Mouse (Mus musculus): Measurements from ENCODE around the gene Kiz.

Kiz gene

GRCm38 (mm10) chr2:146855599-146856039, at the start of gene Kiz:
Kiz (plus strand) TSS chr2:146855864.
- DNase-seq: peak; percentile 97

- no peak for DNase-seq
Observed at GRCm38 (mm10) chr2:146809706-146810256, 45.9 kb upstream of the Kiz start.

DNA sequence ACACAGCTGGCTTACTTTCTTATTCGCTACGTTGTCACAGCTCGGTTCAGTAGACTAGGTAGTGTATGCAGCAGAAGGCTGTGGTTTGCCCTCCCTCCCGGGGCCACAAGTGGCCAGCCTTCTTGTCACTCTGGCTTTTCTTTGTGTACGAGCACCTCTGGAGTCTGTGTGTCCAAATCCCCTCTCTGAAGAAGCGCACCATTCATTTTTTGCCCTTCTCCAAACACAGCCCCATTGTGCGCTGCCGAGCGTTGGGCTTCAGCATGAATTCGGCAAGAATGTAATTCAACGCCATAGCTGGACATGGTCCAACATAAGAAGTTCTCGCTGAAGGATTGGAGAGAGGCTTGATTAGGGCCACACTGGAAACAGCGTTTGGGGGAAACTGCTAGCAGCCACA, 45.0 kb upstream of the Kiz start:
- no peak for DNase-seq

- DNase-seq: no peak
Observed at GRCm38 (mm10) chr2:146814978-146815377, 40.7 kb upstream of the Kiz start.

DNA sequence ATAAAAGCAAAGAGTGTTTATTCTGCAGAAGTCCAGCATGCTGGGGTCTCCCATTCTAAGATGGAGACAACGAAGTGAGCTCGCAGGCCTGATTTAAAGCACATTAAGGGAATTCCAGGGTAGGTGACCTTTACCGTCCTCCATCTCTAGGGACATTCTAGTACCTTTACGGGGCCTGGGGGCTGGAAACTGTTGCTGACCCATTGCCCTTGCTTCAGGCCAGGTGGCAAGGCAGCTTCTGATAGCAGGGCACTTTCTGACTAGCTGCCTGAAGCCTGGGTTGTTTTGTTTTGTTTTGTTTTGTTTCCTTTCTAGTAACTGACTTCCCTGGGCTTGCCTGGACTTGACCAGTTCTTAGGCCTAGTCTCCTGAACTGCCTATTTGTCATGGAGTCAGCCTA, 36.6 kb upstream of the Kiz start:
- no peak for DNase-seq

- DNase-seq: no peak
Observed at GRCm38 (mm10) chr2:146823483-146823951, 32.1 kb upstream of the Kiz start.

DNA sequence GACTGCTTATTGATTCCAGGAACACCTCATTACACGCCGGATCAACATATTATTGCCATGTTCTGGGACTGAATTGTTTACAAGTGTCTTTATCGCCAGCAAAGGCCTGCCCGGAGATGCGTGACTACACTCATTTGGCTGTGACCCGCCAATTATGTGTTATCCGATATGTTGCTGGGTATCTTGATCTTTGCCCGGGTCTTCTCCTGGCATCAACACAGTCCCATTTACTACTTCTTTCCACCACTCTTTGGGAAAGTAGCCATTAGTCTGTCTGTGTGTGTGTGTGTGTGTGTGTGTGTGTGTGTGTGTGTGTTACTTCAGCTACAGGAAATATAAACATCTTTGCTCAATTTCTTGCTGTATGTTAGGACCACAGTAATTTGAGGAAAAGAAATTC, 31.6 kb upstream of the Kiz start:
- no peak for DNase-seq

DNA sequence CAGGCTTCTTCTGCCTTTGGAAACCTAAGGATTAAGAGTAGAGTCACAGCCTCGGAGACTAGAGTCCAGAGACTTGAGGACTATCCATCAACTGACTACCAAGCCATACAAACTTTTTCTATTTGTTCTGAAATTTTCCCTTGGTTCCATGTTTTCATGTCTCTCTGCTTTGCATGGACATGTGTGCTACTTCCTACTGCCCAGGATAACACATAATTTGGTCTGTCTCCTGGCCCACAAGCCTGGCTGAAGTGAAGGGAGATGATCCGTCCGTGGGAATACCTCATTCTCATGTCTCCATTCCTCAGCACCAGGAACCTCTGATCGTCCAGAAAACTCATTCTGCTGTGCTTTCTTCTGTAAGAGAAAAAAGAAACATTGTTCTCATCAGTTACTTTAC, 27.7 kb upstream of the Kiz start:
- DNase-seq: no peak

DNA sequence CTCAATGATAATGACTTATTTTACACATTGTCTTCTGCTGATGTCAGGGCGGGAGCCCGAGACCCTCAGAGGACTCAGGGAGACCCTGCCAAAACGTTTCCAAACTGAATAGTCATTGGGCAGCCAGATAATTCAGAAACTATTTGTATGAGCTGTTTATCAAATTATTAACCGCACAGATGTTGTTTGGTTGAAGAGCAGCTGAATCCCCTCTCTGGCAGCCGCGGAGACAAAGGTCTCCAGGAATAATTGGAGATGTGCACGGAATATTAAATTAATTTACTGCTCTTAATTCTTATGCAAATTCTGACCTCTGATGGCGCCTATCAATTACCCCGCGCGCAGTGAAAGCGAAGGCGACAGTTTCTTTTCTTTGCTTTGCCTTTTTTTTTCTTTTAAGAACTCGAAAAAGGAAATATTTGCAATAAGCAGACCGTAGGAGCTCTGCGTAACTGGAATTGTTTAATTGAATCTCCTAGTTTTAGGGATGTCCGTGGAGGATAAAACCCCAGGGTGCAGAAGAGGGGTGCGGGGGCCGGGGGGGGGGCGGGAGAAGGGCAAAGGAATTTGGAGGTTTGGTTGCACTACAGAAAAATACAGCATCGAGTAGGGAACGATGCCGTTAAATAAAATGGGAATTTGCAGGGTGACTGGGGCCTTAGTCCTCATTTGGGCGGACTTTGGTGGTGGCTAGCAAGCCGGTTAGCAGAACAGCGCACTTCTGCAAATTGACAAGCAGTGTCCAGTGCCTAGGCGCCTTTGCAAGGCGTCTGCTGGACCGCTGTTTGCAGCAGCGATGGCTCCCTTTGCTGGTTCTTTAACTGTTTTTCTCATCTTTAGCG, 22.2 kb upstream of the Kiz start:
- no peak for DNase-seq

GRCm38 (mm10) chr2:146834064-146834313, 21.7 kb upstream of the Kiz start:
- DNase-seq: no peak

DNA sequence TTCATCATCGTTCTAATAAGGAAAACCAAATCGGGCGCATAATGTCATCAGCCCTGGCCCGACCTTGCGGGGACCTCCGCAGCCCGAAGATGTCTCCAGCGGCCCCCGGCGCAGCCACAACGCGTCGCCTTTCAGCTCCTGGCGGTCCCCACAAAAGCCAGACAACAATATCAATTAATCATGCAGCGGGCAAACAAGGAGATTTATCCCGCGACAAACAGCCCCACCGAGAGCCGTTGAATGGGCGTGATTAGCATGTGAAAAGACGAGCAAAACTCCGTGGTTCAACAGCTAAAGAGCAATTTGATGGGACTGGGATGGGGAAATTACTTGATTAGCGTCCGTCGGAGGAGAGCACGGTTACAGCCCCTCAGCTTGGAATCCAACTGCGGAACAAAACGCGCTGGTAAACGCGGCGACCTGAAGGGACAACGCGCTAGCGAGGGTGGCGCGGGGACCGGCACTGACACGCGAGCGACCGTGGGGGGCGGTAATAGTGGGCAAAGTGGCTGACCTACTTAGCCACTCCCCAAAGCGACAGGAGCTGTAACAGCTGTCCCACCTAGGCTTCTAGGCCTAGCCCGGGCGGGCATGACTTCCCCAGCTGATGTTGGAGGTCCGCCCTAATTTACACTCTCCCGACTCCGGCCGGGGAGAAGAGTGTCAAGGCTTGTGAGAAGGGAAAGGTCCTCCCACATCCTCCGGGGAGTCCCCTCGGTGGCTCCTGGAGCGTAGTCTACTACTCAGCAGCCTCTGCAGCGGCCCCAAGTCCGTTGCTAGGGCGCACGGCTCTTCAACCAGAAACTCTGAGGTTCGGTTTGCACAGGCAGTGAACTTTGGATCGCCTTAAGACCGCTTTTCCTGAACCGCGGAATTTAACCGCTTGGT, 21.1 kb upstream of the Kiz start:
- no peak for DNase-seq

DNA sequence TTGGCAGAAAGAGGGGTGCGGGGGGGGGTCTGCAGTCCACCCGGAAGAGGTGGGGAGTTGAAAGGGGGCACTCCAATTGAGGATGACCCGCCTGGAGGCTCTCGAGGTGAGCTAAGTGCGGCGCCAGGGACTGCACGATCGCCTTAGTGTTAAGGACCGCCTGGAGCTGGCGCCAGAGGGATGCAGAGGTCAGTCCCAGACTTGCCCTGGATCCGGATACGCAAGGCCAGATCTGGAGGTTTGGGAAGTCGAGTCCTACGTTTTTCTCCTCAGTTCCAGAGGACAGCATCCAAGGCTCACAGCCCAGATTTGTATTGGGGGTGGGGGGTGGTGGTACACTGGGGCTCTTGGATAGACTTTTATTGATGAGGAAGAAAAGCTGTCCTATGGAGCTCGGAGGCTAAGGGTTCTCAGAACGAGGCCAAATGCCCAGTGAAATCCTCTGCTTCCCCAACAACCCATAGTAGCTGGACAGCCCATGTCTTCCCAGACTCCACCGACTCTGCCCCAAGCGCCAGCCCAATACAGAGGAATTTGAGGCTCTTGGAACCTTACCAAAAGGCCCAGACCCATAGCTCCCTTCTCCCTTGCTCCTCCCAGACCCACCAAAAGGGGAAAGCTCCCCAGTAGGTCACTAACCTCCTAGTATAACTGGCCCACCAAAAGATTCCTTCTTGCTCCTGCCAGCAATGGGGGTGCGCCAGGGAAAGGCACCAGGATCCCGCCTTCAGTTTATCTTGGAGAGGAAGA, 20.2 kb upstream of the Kiz start:
- no peak for DNase-seq

GRCm38 (mm10) chr2:146836246-146836645, 19.4 kb upstream of the Kiz start:
- no peak for DNase-seq

- no peak for DNase-seq
Observed at GRCm38 (mm10) chr2:146836871-146837550, 18.7 kb upstream of the Kiz start.

DNA sequence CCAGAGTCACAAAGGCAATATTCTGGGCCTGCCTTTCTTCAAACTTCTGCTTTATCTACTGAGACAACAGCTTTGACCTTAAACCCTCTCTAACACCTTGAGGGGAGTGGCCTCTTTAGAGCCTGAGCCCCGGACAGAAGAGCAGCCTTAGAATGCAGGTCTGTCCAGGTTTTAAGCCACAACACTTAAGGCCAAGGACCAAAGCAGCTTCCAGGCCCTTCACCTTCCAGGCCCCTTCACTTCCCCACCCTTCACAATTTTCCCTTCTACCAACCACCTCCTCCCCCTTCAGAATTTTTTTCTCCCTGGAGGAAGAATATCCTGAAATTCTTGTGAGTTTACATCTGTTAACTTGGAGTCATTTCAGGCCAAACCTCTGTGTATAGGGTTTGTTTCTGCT, 18.0 kb upstream of the Kiz start:
- no peak for DNase-seq

DNA sequence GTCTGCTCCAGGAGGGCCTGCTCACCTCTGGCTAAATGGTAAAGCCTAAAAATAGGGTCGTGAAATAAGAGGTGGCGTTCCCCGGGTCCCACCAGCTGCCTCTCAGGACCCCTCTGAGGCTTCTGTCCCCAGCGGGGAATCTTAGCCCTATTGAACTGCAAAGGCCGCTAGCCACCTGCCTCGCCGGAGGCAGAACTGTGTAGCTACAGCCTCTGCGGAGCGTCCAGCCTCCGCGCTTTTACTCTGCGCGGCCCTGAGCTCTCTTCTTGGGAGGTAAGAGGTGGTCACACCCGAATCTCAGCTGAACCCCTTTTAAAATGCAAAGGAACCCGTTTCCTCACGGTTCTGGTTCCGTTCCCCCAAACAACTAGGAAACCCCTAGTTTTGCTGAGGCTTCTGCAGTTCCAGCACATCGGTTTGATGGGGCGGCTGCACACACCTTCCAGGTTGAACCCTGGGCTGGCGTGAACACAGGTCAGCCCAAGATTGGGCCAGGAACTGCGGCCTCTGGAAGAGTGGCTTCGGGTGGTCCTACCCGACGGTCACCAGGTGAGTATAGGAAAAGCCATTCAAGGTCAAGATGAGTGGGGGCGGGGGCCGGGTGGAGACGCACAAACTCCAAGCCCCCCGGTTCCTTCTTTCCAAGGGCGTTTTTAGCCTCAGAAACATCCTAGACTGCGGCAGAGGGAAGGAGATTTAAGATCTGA, 16.9 kb upstream of the Kiz start:
- no peak for DNase-seq

GRCm38 (mm10) chr2:146839303-146840030, 16.2 kb upstream of the Kiz start:
- DNase-seq: no peak

DNA sequence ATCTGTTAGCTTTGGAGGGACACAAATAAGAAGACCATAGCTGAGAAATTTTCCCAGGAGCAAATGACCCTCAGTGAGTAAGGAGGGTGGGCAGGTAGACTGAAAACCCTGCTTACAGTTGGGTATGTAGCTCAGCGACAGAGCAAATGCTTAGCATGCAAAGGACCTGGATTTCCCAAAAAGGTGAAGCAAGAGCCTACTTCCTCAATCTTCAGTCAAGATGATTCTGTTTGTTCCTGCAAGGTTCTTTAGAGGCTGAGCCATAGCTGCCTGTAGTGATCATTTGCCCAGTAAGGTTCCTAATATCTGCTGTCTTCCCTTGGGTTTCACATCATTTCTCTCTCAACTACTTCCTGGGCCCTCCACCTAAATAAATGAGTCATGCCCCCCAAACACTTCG, 7.8 kb upstream of the Kiz start:
- no peak for DNase-seq

GRCm38 (mm10) chr2:146856120-146856519, 456 bp downstream of the Kiz start:
- DNase-seq: peak; percentile 67

DNA sequence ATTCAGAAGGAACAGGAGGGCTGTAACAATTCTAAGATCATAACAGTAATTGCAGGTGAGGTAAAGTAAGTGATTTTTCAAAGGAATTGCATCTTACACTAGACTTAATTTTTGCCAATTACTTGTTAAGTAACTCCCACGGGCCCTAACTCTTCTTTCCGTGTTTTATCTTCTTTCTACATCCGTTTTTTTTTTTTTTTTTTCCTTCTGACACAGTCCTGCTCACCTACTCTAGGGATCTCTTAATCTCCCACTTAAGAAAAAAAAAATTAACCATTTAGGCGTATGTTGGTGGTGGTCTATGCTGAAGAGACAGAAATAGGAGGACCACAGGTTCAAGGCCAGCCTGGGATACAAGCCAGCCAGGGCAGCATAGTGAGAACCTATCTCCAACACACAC, 1.2 kb downstream of the Kiz start:
- no peak for DNase-seq

GRCm38 (mm10) chr2:146865781-146866180, 10.1 kb downstream of the Kiz start:
- no peak for DNase-seq
